Mouse (Mus musculus): ENCODE results near the gene Porcn. TPM values are rescaled to one million over a fixed set of nuclear protein-coding genes. Genes with fewer than 3 reads are reported as not detected.

Porcn gene
- polyA plus RNA-seq, 1 experiment: 5.0 TPM

GRCm38 (mm10) chrX:8175504-8176385 is 30.6 kb downstream of the Porcn start, which contains the start of gene Tbc1d25:
Gene Tbc1d25 (minus strand): TSS chrX:8176181.
- no peak for TF ChIP-seq GATA1 (IDR thresholded peaks at IDR 0.05; ENCODE audit: low read length)

- TF ChIP-seq GATA1 (IDR thresholded peaks at IDR 0.05; ENCODE audit: low read length): no peak
These were observed 31.2 kb downstream of the Porcn start for GRCm38 (mm10) chrX:8175169-8175503.

GRCm38 (mm10) chrX:8167716-8168647 is 38.3 kb downstream of the Porcn start:
- no peak for TF ChIP-seq GATA1 (IDR thresholded peaks at IDR 0.05; ENCODE audit: low read length)

GRCm38 (mm10) chrX:8164471-8164870 is 41.9 kb downstream of the Porcn start:
- TF ChIP-seq GATA1 (IDR thresholded peaks at IDR 0.05; ENCODE audit: low read length): no peak

DNA sequence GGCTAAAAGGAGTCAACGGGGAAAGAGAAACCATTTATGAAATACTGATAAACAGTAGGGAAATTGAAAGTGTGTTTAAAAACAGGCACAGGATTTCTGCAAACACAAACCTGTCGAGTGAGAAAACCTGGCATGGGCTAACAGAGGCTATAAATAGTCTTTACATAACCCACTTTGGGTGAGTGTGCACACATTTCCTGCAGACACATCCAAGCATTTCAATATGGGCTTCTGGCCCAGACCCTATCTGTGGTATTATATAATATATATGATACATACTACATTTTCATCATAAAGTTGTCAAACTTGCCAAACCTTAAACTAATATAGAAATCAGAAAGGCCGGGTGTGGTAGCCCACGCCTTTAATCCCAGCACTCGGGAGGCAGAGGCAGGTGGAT is 43.2 kb downstream of the Porcn start:
- TF ChIP-seq GATA1 (IDR thresholded peaks at IDR 0.05; ENCODE audit: low read length): no peak

GRCm38 (mm10) chrX:8145153-8145991 is 61.0 kb downstream of the Porcn start, which contains the start of gene Rbm3:
Gene Rbm3 (minus strand): TSS chrX:8145880.
- no peak for TF ChIP-seq GATA1 (IDR thresholded peaks at IDR 0.05; ENCODE audit: low read length)

Other genes starting within 250 kb of the Porcn start
- 1,486 and 2,392 TPM in 2 replicates for gene Gata1, start 228.5 kb downstream of the Porcn start, polyA plus RNA-seq (2012)
- not detected in 2 replicates for gene Glod5, start 188.0 kb downstream of the Porcn start, polyA plus RNA-seq (2012)
- 19.8 and 22.2 TPM in 2 replicates for gene Suv39h1, start 131.8 kb downstream of the Porcn start, polyA plus RNA-seq (2012)
- 177 and 230 TPM in 2 replicates for gene Was, start 116.0 kb downstream of the Porcn start, polyA plus RNA-seq (2012)
- gene Wdr13, start 73.6 kb downstream of the Porcn start, polyA plus RNA-seq (2012): 39.6 and 40.4 TPM in 2 replicates
- 55.5 and 225 TPM in 2 replicates for gene Rbm3, start 60.6 kb downstream of the Porcn start, polyA plus RNA-seq (2012)
- 4.8 and 6.5 TPM in 2 replicates for gene Tbc1d25, start 30.3 kb downstream of the Porcn start, polyA plus RNA-seq (2012)
- gene Ebp, start 13.0 kb downstream of the Porcn start, polyA plus RNA-seq (2012): 2.6 and 3.6 TPM in 2 replicates
- gene Ftsj1, start 45.9 kb upstream of the Porcn start, polyA plus RNA-seq (2012): 17.1 and 19.7 TPM in 2 replicates
- 0.45 and 6.2 TPM in 2 replicates for gene Slc38a5, start 64.6 kb upstream of the Porcn start, polyA plus RNA-seq (2012)
- gene Ssxb10, start 120.9 kb upstream of the Porcn start, polyA plus RNA-seq (2012): not detected in 2 replicates
- not detected in 2 replicates for gene Ssxb9, start 160.5 kb upstream of the Porcn start, polyA plus RNA-seq (2012)
- gene Ssxb1, start 206.8 kb upstream of the Porcn start, polyA plus RNA-seq (2012): not detected in 2 replicates